Mouse (Mus musculus) intestine, embryonic 14.5 days (tissue): ENCODE data around the gene Psip1. TPM values are rescaled to one million over a fixed set of nuclear protein-coding genes. Genes with fewer than 3 reads are reported as not detected.
A peak's percentile ranks its signal among the peaks of the same experiment; 100 is the strongest.
"Not testable (repeated sequence)": the region's sequence is repeated elsewhere in the genome, so short reads cannot be mapped to it uniquely, and the experiment has no call there.

Source experiments
- ATAC-seq: fragments of 200-750 bp; cut with Nextera tagmentation; replicated peaks from 2 replicates; pipeline ENCODE4 v1.8.0; 2017; ENCODE audit warnings: low read depth, moderate number of reproducible peaks, moderate TSS enrichment, moderate library complexity; ENCODE audit not compliant: low FRiP score, low TSS enrichment
- DNase-seq: peaks from one replicate; pipeline ENCODE4 v3.0.0-alpha.2; 2018; ENCODE audit warnings: low spot score
- H3K27ac ChIP-seq: fragments of 300-500 bp; sonication (generic); 2 replicates; pipeline ENCODE4 v1.5.1; 2014; ENCODE audit warnings: low read depth, mild to moderate bottlenecking, control low read depth
- H3K27me3 ChIP-seq: fragments of 300-500 bp; sonication (generic); replicated peaks from 2 replicates; pipeline ENCODE4 v1.6.1; 2014; ENCODE audit warnings: low read length, control low read depth; ENCODE audit not compliant: control insufficient read depth, insufficient read depth
- H3K36me3 ChIP-seq: fragments of 300-500 bp; sonication (generic); 2 replicates; pipeline ENCODE4 v1.6.1; 2014; ENCODE audit warnings: low read length, control low read depth; ENCODE audit not compliant: control insufficient read depth, insufficient read depth
- H3K4me1 ChIP-seq: fragments of 300-500 bp; sonication (generic); replicated peaks from 2 replicates; pipeline ENCODE4 v1.6.1; 2014; ENCODE audit warnings: low read length, control low read depth, mixed read lengths; ENCODE audit not compliant: control insufficient read depth, insufficient read depth
- H3K4me2 ChIP-seq: fragments of 300-500 bp; sonication (generic); 2 replicates; pipeline ENCODE4 v1.6.1; 2014; ENCODE audit warnings: low read length
- H3K4me3 ChIP-seq: fragments of 300-500 bp; sonication (generic); 2 replicates; pipeline ENCODE4 v1.5.1; 2014; ENCODE audit warnings: low read depth, low read length, control low read depth, mixed read lengths
- H3K9ac ChIP-seq: fragments of 300-500 bp; sonication (generic); 2 replicates; pipeline ENCODE4 v1.6.1; 2014; ENCODE audit warnings: mild to moderate bottlenecking, low read length
- H3K9me3 ChIP-seq: fragments of 300-500 bp; sonication (generic); 2 replicates; pipeline ENCODE4 v1.6.1; 2016; ENCODE audit warnings: low read length, control low read depth; ENCODE audit not compliant: control insufficient read depth
- WGBS: fragments of 180-500 bp; shearing (Covaris S2); extraction: QIAGEN DNeasy Blood & Tissue Kit; methylation state at CpG from one replicate; pipeline ENCODE4 v1.1.7; 2014; 5-methylcytosine and 5-hydroxymethylcytosine counted together
- polyA plus RNA-seq: library from polyadenylated mRNA; unstranded; fragments of >200 nt; fragmentation: Nextera tagmentation; extraction: Ambion mirVana; gene quantifications from 2 replicates; pipeline ENCODE4 v1.2.1, GENCODE M21; 2014

Psip1 gene
- polyA plus RNA-seq, result 123 and 132 TPM in 2 replicates

GRCm38 (mm10) chr4:83486117-83486901 lies at the start of gene Psip1:
Gene Psip1 (minus strand): TSS chr4:83486459.
- H3K27ac ChIP-seq, result peak within 1 kb of the TSS; percentile 95
- ATAC-seq, result peak; percentile 94
- no peaks in the 10 kb centered on the region for H3K27me3 ChIP-seq
- H3K4me2 ChIP-seq, result peak within 1 kb of the TSS; percentile 40
- DNase-seq, result peak; percentile 96
- under 1% methylated on average over 75 of the region's 86 CpGs for WGBS
- H3K9ac ChIP-seq, result peak within 1 kb of the TSS; percentile 79
- H3K36me3 ChIP-seq, result peaks cover 32% of the 10 kb centered on the region
- H3K4me3 ChIP-seq, result peak within 1 kb of the TSS; percentile 72
- H3K9me3 ChIP-seq, result no peaks in the 10 kb centered on the region
- H3K4me1 ChIP-seq, result peaks cover 10% of the 10 kb centered on the region

- no peak overlapping the region for H3K9ac ChIP-seq
- ATAC-seq (no peak), DNase-seq (no peak)
- H3K4me1 ChIP-seq, result no peaks in the 10 kb centered on the region
- no peaks in the 10 kb centered on the region for H3K9me3 ChIP-seq
- H3K27me3 ChIP-seq, result no peaks in the 10 kb centered on the region
- H3K36me3 ChIP-seq, result no peaks in the 10 kb centered on the region
- H3K4me2 ChIP-seq, result no peak overlapping the region
- WGBS, result 35% methylated on average over 7 of the region's 7 CpGs
- H3K4me3 ChIP-seq, result no peak overlapping the region
- no peak overlapping the region for H3K27ac ChIP-seq
Observed at GRCm38 (mm10) chr4:83534024-83534423, 47.8 kb upstream of the Psip1 start.

GRCm38 (mm10) chr4:83533168-83533911 lies 47.1 kb upstream of the Psip1 start:
- ATAC-seq (0 out of 2 replicates have a peak, but pooled peaks have one; percentile 36), DNase-seq (no peak)
- Histone ChIP-seq H3K4me3 (no peak overlapping the region), H3K9ac (no peak overlapping the region), H3K4me1 (no peaks in the 10 kb centered on the region), H3K27me3 (no peaks in the 10 kb centered on the region), H3K4me2 (no peak overlapping the region), H3K9me3 (no peaks in the 10 kb centered on the region), H3K27ac (no peak overlapping the region), H3K36me3 (no peaks in the 10 kb centered on the region)
- 74% methylated on average over 9 of the region's 9 CpGs for WGBS

- not testable (repeated sequence) for DNase-seq, H3K36me3 ChIP-seq
- 86% methylated on average over 4 of the region's 4 CpGs for WGBS
Observed at GRCm38 (mm10) chr4:83530060-83530459, 43.8 kb upstream of the Psip1 start.

GRCm38 (mm10) chr4:83527921-83528320 lies 41.7 kb upstream of the Psip1 start:
- ATAC-seq (no peak), DNase-seq (no peak)
- Histone ChIP-seq H3K4me3 (no peak overlapping the region), H3K27ac (no peak overlapping the region), H3K27me3 (no peaks in the 10 kb centered on the region), H3K9me3 (no peaks in the 10 kb centered on the region), H3K9ac (no peak overlapping the region), H3K4me1 (0 out of 2 replicates have a peak, but pooled peaks cover 5% of the 10 kb centered on the region), H3K4me2 (no peak overlapping the region), H3K36me3 (no peaks in the 10 kb centered on the region)

More at GRCm38 (mm10) chr4:83530060-83530459, 43.8 kb upstream of the Psip1 start:
- H3K27ac ChIP-seq, H3K9me3 ChIP-seq, H3K4me2 ChIP-seq, H3K4me1 ChIP-seq, H3K9ac ChIP-seq, H3K4me3 ChIP-seq, H3K27me3 ChIP-seq, ATAC-seq: not testable (repeated sequence)

- no peaks in the 10 kb centered on the region for H3K9me3 ChIP-seq
- H3K4me3 ChIP-seq, result no peak overlapping the region
- 59% methylated on average over 6 of the region's 6 CpGs for WGBS
- no peak for DNase-seq
- no peak overlapping the region for H3K9ac ChIP-seq
- H3K27ac ChIP-seq, result no peak overlapping the region
- no peaks in the 10 kb centered on the region for H3K36me3 ChIP-seq
- no peak for ATAC-seq
- 0 out of 2 replicates have a peak, but pooled peaks cover 5% of the 10 kb centered on the region for H3K4me1 ChIP-seq
- no peak overlapping the region for H3K4me2 ChIP-seq
- H3K27me3 ChIP-seq, result no peaks in the 10 kb centered on the region
Observed at GRCm38 (mm10) chr4:83526988-83527334, 40.7 kb upstream of the Psip1 start.

- DNase-seq, result peak; percentile 53
- H3K9me3 ChIP-seq, result no peaks in the 10 kb centered on the region
- 9% methylated on average over 13 of the region's 13 CpGs for WGBS
- no peaks in the 10 kb centered on the region for H3K36me3 ChIP-seq
- peak overlapping the region; percentile 78 for H3K4me3 ChIP-seq
- H3K9ac ChIP-seq, result no peak overlapping the region
- H3K4me2 ChIP-seq, result peak overlapping the region; percentile 48
- ATAC-seq, result no peak
- 0 out of 2 replicates have a peak overlapping the region, but pooled peaks have one; percentile 92 for H3K27ac ChIP-seq
- no peaks in the 10 kb centered on the region for H3K27me3 ChIP-seq
- H3K4me1 ChIP-seq, result 0 out of 2 replicates have a peak, but pooled peaks cover 5% of the 10 kb centered on the region
Observed at GRCm38 (mm10) chr4:83526270-83526987, 40.2 kb upstream of the Psip1 start.

GRCm38 (mm10) chr4:83525690-83526055 lies 39.4 kb upstream of the Psip1 start:
- ATAC-seq, result peak; percentile 75
- Histone ChIP-seq H3K4me2 (peak overlapping the region; percentile 48), H3K36me3 (no peaks in the 10 kb centered on the region), H3K9me3 (no peaks in the 10 kb centered on the region), H3K27ac (peak overlapping the region; percentile 92; the same call in 1 of the 2 replicates), H3K4me3 (peak overlapping the region; percentile 78), H3K4me1 (0 out of 2 replicates have a peak, but pooled peaks cover 5% of the 10 kb centered on the region), H3K27me3 (no peaks in the 10 kb centered on the region), H3K9ac (peak overlapping the region; percentile 65)
- 1% methylated on average over 18 of the region's 18 CpGs for WGBS
- DNase-seq, result no peak
